Mouse (Mus musculus) hindbrain, embryonic 14.5 days (tissue): ENCODE results near the gene Hoxb8. TPM values are rescaled to one million over a fixed set of nuclear protein-coding genes. Genes with fewer than 3 reads are reported as not detected.

Source experiments
- ATAC-seq: fragments of 200-750 bp; cut with Nextera tagmentation; 2 replicates; pipeline ENCODE4 v1.8.0; 2017; ENCODE audit warnings: moderate number of reproducible peaks, mild to moderate bottlenecking, moderate TSS enrichment, moderate library complexity; ENCODE audit not compliant: low FRiP score
- DNase-seq: peaks from one replicate; pipeline ENCODE4 v3.0.0-alpha.2; 2015; ENCODE audit warnings: low spot score
- H3K27ac ChIP-seq: fragments of 300-500 bp; sonication (generic); 2 replicates; pipeline ENCODE4 v1.5.1; 2014; ENCODE audit warnings: mild to moderate bottlenecking, moderate library complexity
- H3K27me3 ChIP-seq: fragments of 300-500 bp; sonication (generic); 2 replicates; pipeline ENCODE4 v1.6.1; 2014; ENCODE audit warnings: mild to moderate bottlenecking, low read length, mixed read lengths; ENCODE audit not compliant: control insufficient read depth, insufficient read depth
- H3K36me3 ChIP-seq: fragments of 300-500 bp; sonication (generic); replicated peaks from 2 replicates; pipeline ENCODE4 v1.6.1; 2014; ENCODE audit not compliant: control insufficient read depth, insufficient read depth
- H3K4me1 ChIP-seq: fragments of 300-500 bp; sonication (generic); replicated peaks from 2 replicates; pipeline ENCODE4 v1.6.1; 2014; ENCODE audit warnings: antibody characterized with exemption, low read length, mixed read lengths; ENCODE audit not compliant: control insufficient read depth, insufficient read depth
- H3K4me2 ChIP-seq: fragments of 300-500 bp; sonication (generic); replicated peaks from 2 replicates; pipeline ENCODE4 v1.6.1; 2014; ENCODE audit warnings: mild to moderate bottlenecking, moderate library complexity
- H3K4me3 ChIP-seq: fragments of 300-500 bp; sonication (generic); replicated peaks from 2 replicates; pipeline ENCODE4 v1.5.1; 2014; ENCODE audit warnings: mild to moderate bottlenecking, low read length
- H3K9ac ChIP-seq: fragments of 300-500 bp; sonication (generic); 2 replicates; pipeline ENCODE4 v1.6.1; 2014
- H3K9me3 ChIP-seq: fragments of 300-500 bp; sonication (generic); 2 replicates; pipeline ENCODE4 v1.6.1; 2016; ENCODE audit warnings: low read length; ENCODE audit not compliant: control insufficient read depth
- WGBS: fragments of 180-500 bp; shearing (Covaris S2); extraction: QIAGEN DNeasy Blood & Tissue Kit; methylation state at CpG from one replicate; pipeline ENCODE4 v1.1.7; 2014; 5-methylcytosine and 5-hydroxymethylcytosine counted together
- polyA plus RNA-seq: library from polyadenylated mRNA; unstranded; fragments of >200 nt; fragmentation: Nextera tagmentation; extraction: Ambion mirVana; gene quantifications from 2 replicates; pipeline ENCODE4 v1.2.1, GENCODE M21; 2014

The Hoxb8 gene
- polyA plus RNA-seq, 1 experiment from 2014 or later = 50.6 TPM

GRCm38 (mm10) chr11:96296997-96297396 lies 15.3 kb downstream of the Hoxb8 start:
- Histone ChIP-seq H3K27ac (peak overlapping the region; percentile 85; the same call in 1 of the 2 replicates), H3K9me3 (no peaks in the 10 kb centered on the region), H3K36me3 (no peaks in the 10 kb centered on the region), H3K9ac (peak overlapping the region; percentile 97), H3K27me3 (peaks cover 95% of the 10 kb centered on the region), H3K4me2 (peak overlapping the region; percentile 77), H3K4me3 (peak overlapping the region; percentile 48), H3K4me1 (no peaks in the 10 kb centered on the region)
- WGBS = 3% methylated on average over 2 of the region's 2 CpGs
- ATAC-seq (no peak), DNase-seq (no peak)

GRCm38 (mm10) chr11:96297428-96297827 lies 15.7 kb downstream of the Hoxb8 start:
- DNase-seq (no peak), ATAC-seq (no peak)
- Histone ChIP-seq H3K4me1 (no peaks in the 10 kb centered on the region), H3K27ac (peak overlapping the region; percentile 85; the same call in 1 of the 2 replicates), H3K4me2 (peak overlapping the region; percentile 77), H3K36me3 (no peaks in the 10 kb centered on the region), H3K9me3 (no peaks in the 10 kb centered on the region), H3K27me3 (peaks cover 93% of the 10 kb centered on the region), H3K4me3 (peak overlapping the region; percentile 48), H3K9ac (peak overlapping the region; percentile 97)
- WGBS = 2% methylated on average over 3 of the region's 3 CpGs

GRCm38 (mm10) chr11:96297968-96298635 lies 16.4 kb downstream of the Hoxb8 start:
- ATAC-seq (no peak), DNase-seq (no peak)
- Histone ChIP-seq H3K4me1 (no peaks in the 10 kb centered on the region), H3K27ac (peak overlapping the region; percentile 85), H3K27me3 (peaks cover 93% of the 10 kb centered on the region), H3K36me3 (no peaks in the 10 kb centered on the region), H3K9me3 (no peaks in the 10 kb centered on the region), H3K4me2 (peak overlapping the region; percentile 77), H3K4me3 (peak overlapping the region; percentile 48), H3K9ac (peak overlapping the region; percentile 97)
- WGBS = 2% methylated on average over 11 of the region's 11 CpGs

DNA sequence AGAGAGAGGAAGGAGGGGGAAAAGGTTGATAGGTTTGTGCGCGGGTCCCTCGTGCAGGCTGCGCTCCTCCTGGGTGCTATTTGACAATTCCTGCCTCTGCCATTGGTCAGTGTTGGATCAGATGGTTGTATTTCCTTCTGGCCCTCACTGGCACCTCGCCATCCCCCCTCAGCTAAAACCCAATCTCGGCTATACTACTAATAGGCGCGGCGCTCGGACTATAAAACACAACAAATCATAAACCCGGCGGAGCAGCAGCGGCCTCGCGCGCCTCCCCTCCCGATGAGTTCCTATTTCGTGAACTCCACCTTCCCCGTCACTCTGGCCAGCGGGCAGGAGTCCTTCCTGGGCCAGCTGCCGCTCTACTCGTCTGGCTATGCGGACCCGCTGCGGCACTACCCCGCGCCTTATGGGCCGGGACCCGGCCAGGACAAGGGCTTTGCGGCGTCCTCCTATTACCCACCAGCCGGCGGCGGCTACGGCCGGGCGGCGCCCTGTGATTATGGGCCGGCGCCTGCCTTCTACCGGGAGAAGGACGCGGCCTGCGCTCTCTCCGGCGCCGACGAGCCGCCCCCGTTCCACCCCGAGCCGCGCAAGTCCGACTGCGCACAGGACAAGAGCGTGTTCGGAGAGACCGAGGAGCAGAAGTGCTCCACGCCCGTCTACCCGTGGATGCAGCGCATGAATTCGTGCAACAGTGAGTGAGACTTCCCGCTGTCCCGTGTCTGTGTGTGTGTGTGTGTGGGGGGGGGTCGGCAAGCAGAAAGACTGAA lies 17.4 kb downstream of the Hoxb8 start:
- Histone ChIP-seq H3K27me3 (peaks cover 92% of the 10 kb centered on the region), H3K4me3 (peak overlapping the region; percentile 48), H3K4me1 (no peaks in the 10 kb centered on the region), H3K9me3 (no peaks in the 10 kb centered on the region), H3K36me3 (no peaks in the 10 kb centered on the region), H3K4me2 (peak overlapping the region; percentile 77), H3K9ac (peak overlapping the region; percentile 97), H3K27ac (peak overlapping the region; percentile 85)
- no peak for ATAC-seq
- under 1% methylated on average over 66 of the region's 66 CpGs for whole genome bisulfite sequencing
- DNase-seq = peak; percentile 44

DNA sequence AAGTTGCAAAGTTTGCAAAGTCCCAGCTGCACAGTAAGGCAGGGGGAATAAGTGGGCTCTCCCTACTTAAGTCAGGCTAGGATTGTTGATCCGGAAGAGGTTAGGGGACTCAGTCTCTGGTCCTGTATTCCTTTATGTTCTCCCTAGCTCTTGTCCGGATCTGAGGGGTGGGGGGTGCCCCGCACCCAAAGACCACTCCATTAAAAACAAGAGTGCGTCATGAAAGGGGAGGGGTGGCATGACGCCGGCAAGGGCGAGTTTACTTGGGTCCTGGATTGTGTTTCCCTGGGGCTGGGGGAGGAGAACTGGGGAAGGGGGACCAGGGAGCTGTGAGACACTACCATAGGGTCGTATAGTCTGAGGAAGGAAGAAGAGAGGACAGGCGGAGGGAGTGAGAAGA lies 18.1 kb downstream of the Hoxb8 start:
- H3K4me3 ChIP-seq = peak overlapping the region; percentile 48
- H3K9ac ChIP-seq = peak overlapping the region; percentile 97
- WGBS = under 1% methylated on average over 9 of the region's 9 CpGs
- no peaks in the 10 kb centered on the region for H3K9me3 ChIP-seq
- DNase-seq (no peak), ATAC-seq (no peak)
- H3K4me1 ChIP-seq = no peaks in the 10 kb centered on the region
- peaks cover 88% of the 10 kb centered on the region for H3K27me3 ChIP-seq
- H3K36me3 ChIP-seq = no peaks in the 10 kb centered on the region
- peak overlapping the region; percentile 77 for H3K4me2 ChIP-seq
- H3K27ac ChIP-seq = peak overlapping the region; percentile 85

DNA sequence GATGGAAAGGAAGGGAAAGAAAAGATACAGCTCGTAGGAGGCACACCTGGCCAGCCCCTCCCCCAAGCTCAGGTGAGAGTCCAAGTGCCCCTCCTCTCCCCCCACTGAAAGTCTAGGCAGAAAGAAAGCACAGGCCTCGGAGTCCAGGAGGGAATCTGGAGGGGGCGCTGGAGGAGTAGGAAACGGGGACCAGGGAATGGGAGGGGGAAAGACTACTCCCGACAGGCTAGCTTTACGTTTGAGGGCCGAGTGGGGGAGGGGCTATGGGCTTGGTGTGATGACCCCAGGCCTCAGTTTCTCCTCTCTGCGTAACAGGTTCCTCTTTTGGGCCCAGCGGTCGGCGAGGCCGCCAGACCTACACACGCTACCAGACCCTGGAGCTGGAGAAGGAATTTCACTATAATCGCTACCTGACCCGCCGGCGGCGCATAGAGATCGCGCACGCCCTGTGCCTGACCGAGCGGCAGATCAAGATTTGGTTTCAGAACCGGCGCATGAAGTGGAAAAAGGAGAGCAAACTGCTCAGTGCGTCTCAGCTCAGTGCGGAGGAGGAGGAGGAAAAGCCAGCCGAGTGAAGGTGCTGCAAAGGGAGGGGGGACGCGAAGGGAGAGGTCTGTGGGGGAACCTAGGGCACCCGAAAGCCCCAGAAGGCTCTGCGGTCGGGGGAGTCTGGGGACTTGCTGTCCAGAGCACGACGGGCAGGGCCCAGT lies 18.8 kb downstream of the Hoxb8 start:
- Histone ChIP-seq H3K9ac (peak overlapping the region; percentile 97), H3K4me1 (no peaks in the 10 kb centered on the region), H3K27me3 (peaks cover 88% of the 10 kb centered on the region), H3K9me3 (no peaks in the 10 kb centered on the region), H3K36me3 (no peaks in the 10 kb centered on the region), H3K27ac (peak overlapping the region; percentile 85), H3K4me3 (peak overlapping the region; percentile 48), H3K4me2 (peak overlapping the region; percentile 77)
- ATAC-seq = no peak
- under 1% methylated on average over 35 of the region's 35 CpGs for WGBS
- no peak for DNase-seq

GRCm38 (mm10) chr11:96301064-96301431 lies 19.3 kb downstream of the Hoxb8 start:
- H3K27ac ChIP-seq = peak overlapping the region; percentile 85
- peak overlapping the region; percentile 48 for H3K4me3 ChIP-seq
- no peaks in the 10 kb centered on the region for H3K9me3 ChIP-seq
- H3K27me3 ChIP-seq = peaks cover 88% of the 10 kb centered on the region
- no peaks in the 10 kb centered on the region for H3K4me1 ChIP-seq
- H3K36me3 ChIP-seq = no peaks in the 10 kb centered on the region
- DNase-seq = no peak
- H3K9ac ChIP-seq = peak overlapping the region; percentile 97
- WGBS = 2% methylated on average over 10 of the region's 10 CpGs
- peak overlapping the region; percentile 77 for H3K4me2 ChIP-seq
- ATAC-seq = no peak

DNA sequence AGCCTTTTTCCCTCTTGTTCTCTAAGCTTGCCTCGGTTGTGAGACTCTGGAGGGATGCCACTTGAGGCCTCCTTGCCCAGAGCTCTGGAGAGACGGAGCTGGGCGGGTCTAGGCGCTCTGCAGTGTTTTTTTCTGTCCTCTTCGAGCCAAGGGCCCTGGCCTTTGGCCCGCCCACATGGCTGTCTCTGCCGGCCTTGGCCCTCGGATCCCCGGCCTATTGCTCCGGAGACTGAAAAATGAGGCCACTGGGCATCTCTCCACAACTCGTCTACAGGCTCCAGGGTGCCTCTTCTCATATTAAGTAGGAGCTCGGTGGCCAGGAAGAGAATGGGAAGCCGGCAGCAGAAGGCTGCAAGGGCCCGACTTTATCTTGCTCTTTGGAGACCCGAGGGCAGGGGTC lies 20.1 kb downstream of the Hoxb8 start:
- ATAC-seq = no peak
- Histone ChIP-seq H3K4me2 (peak overlapping the region; percentile 77), H3K4me3 (peak overlapping the region; percentile 48), H3K27me3 (peaks cover 88% of the 10 kb centered on the region), H3K4me1 (no peaks in the 10 kb centered on the region), H3K9ac (peak overlapping the region; percentile 97), H3K27ac (peak overlapping the region; percentile 99), H3K36me3 (no peaks in the 10 kb centered on the region), H3K9me3 (no peaks in the 10 kb centered on the region)
- 2% methylated on average over 15 of the region's 15 CpGs for WGBS
- DNase-seq = no peak
